Mouse (Mus musculus) forebrain, embryonic 16.5 days (tissue): Measurements from ENCODE around the gene Ccm2. TPM values are rescaled to one million over a fixed set of nuclear protein-coding genes. Genes with fewer than 3 reads are reported as not detected.

ENCODE experiments used
- ATAC-seq: fragments of 200-750 bp; cut with Nextera tagmentation; 2 replicates; pipeline ENCODE4 v1.8.0; 2017; ENCODE audit warnings: mild to moderate bottlenecking, moderate library complexity
- H3K27ac ChIP-seq: fragments of 300-500 bp; sonication (generic); 2 replicates; pipeline ENCODE4 v1.5.1; 2014; ENCODE audit warnings: low read length, control low read depth
- H3K27me3 ChIP-seq: fragments of 300-500 bp; sonication (generic); replicated peaks from 2 replicates; pipeline ENCODE4 v1.6.1; 2014; ENCODE audit warnings: low read length; ENCODE audit not compliant: control insufficient read depth, insufficient read depth
- H3K36me3 ChIP-seq: fragments of 300-500 bp; sonication (generic); 2 replicates; pipeline ENCODE4 v1.6.1; 2014; ENCODE audit not compliant: control insufficient read depth, insufficient read depth
- H3K4me1 ChIP-seq: fragments of 300-500 bp; sonication (generic); replicated peaks from 2 replicates; pipeline ENCODE4 v1.6.1; 2014; ENCODE audit warnings: low read length; ENCODE audit not compliant: control insufficient read depth, insufficient read depth
- H3K4me2 ChIP-seq: fragments of 300-500 bp; sonication (generic); 2 replicates; pipeline ENCODE4 v1.6.1; 2014; ENCODE audit warnings: mild to moderate bottlenecking, low read length, control low read depth
- H3K4me3 ChIP-seq: fragments of 300-500 bp; sonication (generic); replicated peaks from 2 replicates; pipeline ENCODE4 v1.5.1; 2014; ENCODE audit warnings: mild to moderate bottlenecking, low read length, control low read depth
- H3K9ac ChIP-seq: fragments of 300-500 bp; sonication (generic); replicated peaks from 2 replicates; pipeline ENCODE4 v1.6.1; 2014; ENCODE audit warnings: low read depth, low read length, control low read depth
- H3K9me3 ChIP-seq: fragments of 300-500 bp; sonication (generic); 2 replicates; pipeline ENCODE4 v1.6.1; 2016; ENCODE audit warnings: low read length; ENCODE audit not compliant: control insufficient read depth
- WGBS: fragments of 180-500 bp; shearing (Covaris S2); extraction: QIAGEN DNeasy Blood & Tissue Kit; methylation state at CpG from one replicate; pipeline ENCODE4 v1.1.7; 2014; 5-methylcytosine and 5-hydroxymethylcytosine counted together
- polyA plus RNA-seq: library from polyadenylated mRNA; unstranded; fragments of >200 nt; fragmentation: Nextera tagmentation; extraction: Ambion mirVana; gene quantifications from 2 replicates; pipeline ENCODE4 v1.2.1, GENCODE M21; 2015

The Ccm2 gene
- polyA plus RNA-seq, 1 experiment from 2014 or later: 107 TPM

GRCm38 (mm10) chr11:6550201-6550600, 3.5 kb downstream of the Ccm2 start:
- Histone ChIP-seq H3K27me3 (no peaks in the 10 kb centered on the region), H3K9ac (no peak overlapping the region), H3K4me1 (peaks cover 14% of the 10 kb centered on the region), H3K4me2 (no peak overlapping the region), H3K9me3 (no peaks in the 10 kb centered on the region), H3K27ac (no peak overlapping the region), H3K36me3 (no peaks in the 10 kb centered on the region), H3K4me3 (no peak overlapping the region)
- no peak for ATAC-seq
- 92% methylated on average over 3 of the region's 3 CpGs for WGBS

GRCm38 (mm10) chr11:6558234-6558633, 11.5 kb downstream of the Ccm2 start:
- no peak for ATAC-seq
- Histone ChIP-seq H3K9ac (no peak overlapping the region), H3K27ac (no peak overlapping the region), H3K4me3 (no peak overlapping the region), H3K4me1 (no peaks in the 10 kb centered on the region), H3K36me3 (no peaks in the 10 kb centered on the region), H3K4me2 (no peak overlapping the region), H3K27me3 (no peaks in the 10 kb centered on the region), H3K9me3 (no peaks in the 10 kb centered on the region)
- 96% methylated on average over 3 of the region's 3 CpGs for WGBS

GRCm38 (mm10) chr11:6559996-6560395, 13.3 kb downstream of the Ccm2 start:
- 91% methylated on average over 2 of the region's 2 CpGs for WGBS

GRCm38 (mm10) chr11:6560655-6561360, 14.1 kb downstream of the Ccm2 start:
- no peak for ATAC-seq

More at GRCm38 (mm10) chr11:6559996-6560395, 13.3 kb downstream of the Ccm2 start:
- Histone ChIP-seq H3K4me3 (no peak overlapping the region), H3K9ac (no peak overlapping the region), H3K27me3 (no peaks in the 10 kb centered on the region), H3K9me3 (no peaks in the 10 kb centered on the region), H3K4me2 (no peak overlapping the region), H3K4me1 (no peaks in the 10 kb centered on the region), H3K36me3 (no peaks in the 10 kb centered on the region), H3K27ac (no peak overlapping the region)
- no peak for ATAC-seq

GRCm38 (mm10) chr11:6561474-6561873, 14.8 kb downstream of the Ccm2 start:
- H3K4me3 ChIP-seq: no peak overlapping the region
- no peak overlapping the region for H3K27ac ChIP-seq
- no peaks in the 10 kb centered on the region for H3K9me3 ChIP-seq
- 92% methylated on average over 4 of the region's 4 CpGs for WGBS
- no peak overlapping the region for H3K4me2 ChIP-seq
- no peaks in the 10 kb centered on the region for H3K4me1 ChIP-seq
- H3K9ac ChIP-seq: no peak overlapping the region
- ATAC-seq: no peak
- no peaks in the 10 kb centered on the region for H3K27me3 ChIP-seq
- H3K36me3 ChIP-seq: no peaks in the 10 kb centered on the region

More at GRCm38 (mm10) chr11:6560655-6561360, 14.1 kb downstream of the Ccm2 start:
- no peak overlapping the region for H3K4me2 ChIP-seq
- no peaks in the 10 kb centered on the region for H3K36me3 ChIP-seq
- no peaks in the 10 kb centered on the region for H3K27me3 ChIP-seq
- H3K9ac ChIP-seq: no peak overlapping the region
- no peak overlapping the region for H3K27ac ChIP-seq
- H3K4me1 ChIP-seq: no peaks in the 10 kb centered on the region
- H3K9me3 ChIP-seq: no peaks in the 10 kb centered on the region
- no peak overlapping the region for H3K4me3 ChIP-seq
- WGBS: 90% methylated on average over 13 of the region's 13 CpGs

GRCm38 (mm10) chr11:6562359-6562758, 15.7 kb downstream of the Ccm2 start:
- ATAC-seq: no peak
- no peaks in the 10 kb centered on the region for H3K4me1 ChIP-seq
- no peak overlapping the region for H3K4me2 ChIP-seq
- H3K9me3 ChIP-seq: no peaks in the 10 kb centered on the region
- no peaks in the 10 kb centered on the region for H3K36me3 ChIP-seq
- 91% methylated on average over 6 of the region's 6 CpGs for WGBS
- no peaks in the 10 kb centered on the region for H3K27me3 ChIP-seq
- no peak overlapping the region for H3K27ac ChIP-seq
- no peak overlapping the region for H3K9ac ChIP-seq
- H3K4me3 ChIP-seq: no peak overlapping the region

- H3K9ac ChIP-seq: no peak overlapping the region
- 96% methylated on average over 4 of the region's 4 CpGs for WGBS
- H3K9me3 ChIP-seq: no peaks in the 10 kb centered on the region
- H3K4me1 ChIP-seq: peaks cover 1% of the 10 kb centered on the region
- H3K4me2 ChIP-seq: no peak overlapping the region
- no peaks in the 10 kb centered on the region for H3K27me3 ChIP-seq
- no peak overlapping the region for H3K27ac ChIP-seq
- no peak for ATAC-seq
- no peaks in the 10 kb centered on the region for H3K36me3 ChIP-seq
- H3K4me3 ChIP-seq: no peak overlapping the region
Measured at GRCm38 (mm10) chr11:6563201-6563600, 16.5 kb downstream of the Ccm2 start.

GRCm38 (mm10) chr11:6566496-6566895, 19.8 kb downstream of the Ccm2 start:
- no peak overlapping the region for H3K9ac ChIP-seq
- no peak for ATAC-seq
- peaks cover 14% of the 10 kb centered on the region for H3K4me1 ChIP-seq
- 93% methylated on average over 4 of the region's 4 CpGs for WGBS
- H3K27ac ChIP-seq: no peak overlapping the region
- no peaks in the 10 kb centered on the region for H3K9me3 ChIP-seq
- H3K4me3 ChIP-seq: no peak overlapping the region
- no peak overlapping the region for H3K4me2 ChIP-seq
- H3K36me3 ChIP-seq: no peaks in the 10 kb centered on the region
- no peaks in the 10 kb centered on the region for H3K27me3 ChIP-seq

- 0 out of 2 replicates have a peak, but pooled peaks have one; percentile 1 for ATAC-seq
- Histone ChIP-seq H3K27me3 (no peaks in the 10 kb centered on the region), H3K9me3 (no peaks in the 10 kb centered on the region), H3K4me1 (peaks cover 14% of the 10 kb centered on the region), H3K27ac (peak overlapping the region; percentile 16; the same call in 1 of the 2 replicates), H3K4me3 (no peak overlapping the region), H3K9ac (no peak overlapping the region), H3K4me2 (no peak overlapping the region), H3K36me3 (no peaks in the 10 kb centered on the region)
- WGBS: 82% methylated on average over 8 of the region's 8 CpGs
Measured at GRCm38 (mm10) chr11:6567951-6568350, 21.3 kb downstream of the Ccm2 start.
